Mouse (Mus musculus): ENCODE measurements around the gene Dhx9. TPM values are rescaled to one million over a fixed set of nuclear protein-coding genes. Genes with fewer than 3 reads are reported as not detected.

Gene Dhx9
- polyA plus RNA-seq, 1 experiment from 2014 or later, result 30.9 TPM

DNA sequence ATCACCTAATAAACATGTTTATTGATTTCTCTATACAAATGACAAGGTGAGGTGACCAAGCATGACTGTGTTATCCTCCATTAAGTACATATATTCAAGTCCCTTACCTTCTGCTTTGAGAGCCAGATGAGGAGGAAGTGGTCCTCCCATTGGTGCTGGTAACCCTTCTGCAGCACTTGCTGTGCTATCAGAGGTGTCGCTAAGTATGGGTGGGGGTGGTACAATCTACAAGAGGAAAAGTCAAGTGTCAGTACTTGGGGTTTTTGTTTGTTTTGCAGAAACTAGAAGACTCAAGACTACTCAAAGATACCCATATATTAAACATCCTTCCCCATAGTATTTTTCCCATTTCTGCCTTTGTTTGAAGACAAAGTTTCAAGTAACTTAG is 6.4 kb downstream of the Dhx9 start:
- H3K27ac ChIP-seq, result no peak overlapping the region
- H3K4me3 ChIP-seq (replicated peaks), result no peak overlapping the region
- H3K27me3 ChIP-seq (replicated peaks), result no peaks in the 10 kb centered on the region
- no peak overlapping the region for H3K9ac ChIP-seq
- H3K9me3 ChIP-seq, result no peaks in the 10 kb centered on the region
- H3K4me1 ChIP-seq, result peaks cover under 1% of the 10 kb centered on the region; the same call in 1 of the 2 replicates
- no peak for ATAC-seq (ENCODE audit: insufficient read depth, low FRiP score, low read depth)
- peaks cover 39% of the 10 kb centered on the region for H3K36me3 ChIP-seq
- WGBS, result 80% methylated on average over 1 of the region's 1 CpGs
- H3K4me2 ChIP-seq, result no peak overlapping the region

- no peak for ATAC-seq (ENCODE audit: insufficient read depth, low FRiP score, low read depth)
- H3K9ac ChIP-seq, result no peak overlapping the region
- H3K4me3 ChIP-seq (replicated peaks), result no peak overlapping the region
- H3K4me2 ChIP-seq, result no peak overlapping the region
- peaks cover 39% of the 10 kb centered on the region for H3K36me3 ChIP-seq
- no peak overlapping the region for H3K27ac ChIP-seq
- no peaks in the 10 kb centered on the region for H3K4me1 ChIP-seq
- no peaks in the 10 kb centered on the region for H3K9me3 ChIP-seq
- no peaks in the 10 kb centered on the region for H3K27me3 ChIP-seq (replicated peaks)
- WGBS, result 49% methylated on average over 1 of the region's 1 CpGs
These were observed 7.0 kb downstream of the Dhx9 start for GRCm38 (mm10) chr1:153480386-153481024.

DNA sequence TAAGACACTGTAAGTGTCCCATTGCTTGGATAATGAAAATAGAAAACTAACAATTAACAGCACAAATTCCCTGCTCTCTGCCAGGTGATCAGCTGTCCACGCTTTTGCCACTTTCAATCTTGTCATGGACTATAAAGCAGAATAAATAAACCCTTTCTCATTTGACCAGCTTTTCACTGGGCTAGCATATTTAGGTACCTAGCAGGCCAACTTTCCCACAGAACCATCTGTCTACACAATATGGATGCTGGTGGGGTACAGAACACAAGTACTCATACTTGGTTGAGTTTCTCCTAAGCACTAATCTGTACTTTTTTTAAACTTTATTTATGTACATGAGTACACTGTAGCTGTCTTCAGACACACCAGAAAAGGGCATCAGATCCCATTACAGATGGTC is 8.2 kb downstream of the Dhx9 start:
- H3K4me2 ChIP-seq, result no peak overlapping the region
- 87% methylated on average over 1 of the region's 1 CpGs for WGBS
- no peak overlapping the region for H3K27ac ChIP-seq
- H3K9me3 ChIP-seq, result no peaks in the 10 kb centered on the region
- no peaks in the 10 kb centered on the region for H3K4me1 ChIP-seq
- H3K9ac ChIP-seq, result no peak overlapping the region
- peaks cover 43% of the 10 kb centered on the region for H3K36me3 ChIP-seq
- no peak overlapping the region for H3K4me3 ChIP-seq (replicated peaks)
- ATAC-seq (ENCODE audit: insufficient read depth, low FRiP score, low read depth), result no peak
- no peaks in the 10 kb centered on the region for H3K27me3 ChIP-seq (replicated peaks)

DNA sequence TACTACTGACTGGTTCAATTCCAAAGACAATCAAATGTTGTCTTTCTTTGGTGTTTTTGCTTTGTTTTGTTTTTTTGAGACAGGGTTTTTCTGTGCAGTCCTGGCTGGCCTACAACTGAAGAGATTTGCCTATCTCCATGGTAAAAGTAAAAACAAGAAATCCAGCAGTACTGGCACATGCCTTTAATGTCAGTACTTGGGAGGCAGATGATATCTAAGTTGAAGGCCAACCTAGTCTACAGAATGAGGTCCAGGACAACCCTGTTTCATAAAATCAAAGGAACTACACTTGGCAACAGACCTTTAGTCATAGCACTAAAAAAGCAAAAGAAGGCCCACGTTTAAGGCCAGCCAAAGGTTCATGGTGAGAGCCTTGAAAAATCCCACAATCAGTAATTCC is 25.7 kb downstream of the Dhx9 start:
- Histone ChIP-seq H3K4me3 (replicated peaks) (no peak overlapping the region), H3K4me1 (no peaks in the 10 kb centered on the region), H3K36me3 (peaks cover 48% of the 10 kb centered on the region), H3K27me3 (replicated peaks) (no peaks in the 10 kb centered on the region), H3K9me3 (no peaks in the 10 kb centered on the region), H3K27ac (no peak overlapping the region), H3K9ac (no peak overlapping the region), H3K4me2 (no peak overlapping the region)
- WGBS, result 86% methylated on average over 1 of the region's 1 CpGs
- no peak for ATAC-seq (ENCODE audit: insufficient read depth, low FRiP score, low read depth)

DNA sequence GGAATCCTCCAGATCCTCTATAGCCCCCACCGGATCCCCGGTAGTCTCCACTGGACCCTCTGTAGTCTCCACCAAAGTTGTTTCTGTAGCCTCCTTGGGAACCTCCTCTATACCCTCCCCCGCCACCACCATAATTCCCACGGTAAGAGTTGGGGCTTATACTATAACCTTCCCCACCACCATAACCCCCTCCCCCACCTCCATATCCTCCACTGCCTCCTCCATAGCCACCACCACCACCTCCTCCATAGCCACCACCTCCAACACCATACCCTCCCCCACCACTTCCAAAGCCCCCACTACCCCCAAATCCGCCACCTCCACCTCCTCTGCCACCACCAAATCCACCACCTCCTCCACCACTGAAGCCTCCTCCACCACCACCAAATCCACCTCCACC is 31.3 kb downstream of the Dhx9 start:
- Histone ChIP-seq H3K9ac (no peak overlapping the region), H3K4me3 (replicated peaks) (no peak overlapping the region), H3K4me2 (no peak overlapping the region), H3K36me3 (peaks cover 42% of the 10 kb centered on the region), H3K4me1 (no peaks in the 10 kb centered on the region), H3K27me3 (replicated peaks) (no peaks in the 10 kb centered on the region), H3K9me3 (no peaks in the 10 kb centered on the region), H3K27ac (no peak overlapping the region)
- WGBS, result 92% methylated on average over 5 of the region's 5 CpGs
- no peak for ATAC-seq (ENCODE audit: insufficient read depth, low FRiP score, low read depth)

- Histone ChIP-seq H3K27me3 (replicated peaks) (no peaks in the 10 kb centered on the region), H3K36me3 (peaks cover 20% of the 10 kb centered on the region), H3K9ac (no peak overlapping the region), H3K27ac (no peak overlapping the region), H3K4me2 (no peak overlapping the region), H3K4me1 (no peaks in the 10 kb centered on the region), H3K4me3 (replicated peaks) (no peak overlapping the region), H3K9me3 (no peaks in the 10 kb centered on the region)
- 81% methylated on average over 3 of the region's 3 CpGs for WGBS
- no peak for ATAC-seq (ENCODE audit: insufficient read depth, low FRiP score, low read depth)
These were observed 34.3 kb downstream of the Dhx9 start for GRCm38 (mm10) chr1:153453146-153453642.

GRCm38 (mm10) chr1:153451237-153452154 is 36.0 kb downstream of the Dhx9 start:
- Histone ChIP-seq H3K27me3 (replicated peaks) (no peaks in the 10 kb centered on the region), H3K36me3 (peaks cover 10% of the 10 kb centered on the region), H3K4me2 (no peak overlapping the region), H3K4me3 (replicated peaks) (no peak overlapping the region), H3K9me3 (no peaks in the 10 kb centered on the region), H3K9ac (no peak overlapping the region), H3K27ac (no peak overlapping the region), H3K4me1 (no peaks in the 10 kb centered on the region)
- WGBS, result 70% methylated on average over 10 of the region's 10 CpGs
- no peak for ATAC-seq (ENCODE audit: insufficient read depth, low FRiP score, low read depth)

DNA sequence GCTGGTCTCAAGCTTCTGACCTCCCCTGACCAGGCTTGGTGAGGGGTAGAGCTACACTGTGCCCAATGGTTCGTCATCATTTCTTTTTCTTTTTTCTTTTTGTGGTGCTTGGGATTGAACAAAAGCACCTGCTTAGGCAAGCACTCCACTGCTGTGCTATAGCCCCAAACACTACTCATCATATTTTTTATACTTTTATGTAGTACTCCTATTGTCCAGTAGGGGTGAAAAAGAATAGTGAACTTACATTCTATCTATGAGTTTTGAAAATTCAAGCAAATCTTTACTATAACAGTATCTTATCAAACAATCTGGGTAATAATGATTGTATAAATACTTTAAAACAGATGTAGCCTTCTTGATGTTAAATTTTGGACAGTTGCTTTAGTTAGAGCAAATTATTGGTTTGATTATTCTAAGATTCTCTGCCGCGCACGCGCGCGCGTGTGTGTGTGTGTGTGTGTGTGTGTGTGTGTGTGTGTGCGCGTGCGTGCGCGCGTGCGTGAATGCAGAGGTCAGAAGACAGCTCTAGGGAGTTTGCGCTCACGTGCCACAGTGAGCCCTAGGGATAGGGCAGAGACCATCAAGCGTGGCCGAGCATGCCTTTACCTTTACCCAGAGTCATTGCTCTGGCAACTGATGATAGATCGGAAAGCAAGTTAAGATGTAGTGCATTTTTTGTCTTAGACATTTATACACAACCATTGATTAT is 41.2 kb downstream of the Dhx9 start:
- H3K4me3 ChIP-seq (replicated peaks), result no peak overlapping the region
- H3K4me1 ChIP-seq, result no peaks in the 10 kb centered on the region
- 96% methylated on average over 20 of the region's 20 CpGs for WGBS
- no peak overlapping the region for H3K27ac ChIP-seq
- H3K36me3 ChIP-seq, result no peaks in the 10 kb centered on the region; the same call in 1 of the 2 replicates
- no peak for ATAC-seq (ENCODE audit: insufficient read depth, low FRiP score, low read depth)
- no peaks in the 10 kb centered on the region for H3K27me3 ChIP-seq (replicated peaks)
- no peak overlapping the region for H3K9ac ChIP-seq
- H3K4me2 ChIP-seq, result no peak overlapping the region
- H3K9me3 ChIP-seq, result no peaks in the 10 kb centered on the region

- no peaks in the 10 kb centered on the region for H3K4me1 ChIP-seq
- H3K4me3 ChIP-seq (replicated peaks), result no peak overlapping the region
- H3K4me2 ChIP-seq, result no peak overlapping the region
- H3K27me3 ChIP-seq (replicated peaks), result no peaks in the 10 kb centered on the region
- no peaks in the 10 kb centered on the region; the same call in 1 of the 2 replicates for H3K36me3 ChIP-seq
- no peak overlapping the region for H3K9ac ChIP-seq
- 78% methylated on average over 4 of the region's 4 CpGs for WGBS
- ATAC-seq (ENCODE audit: insufficient read depth, low FRiP score, low read depth), result no peak
- no peak overlapping the region for H3K27ac ChIP-seq
- no peaks in the 10 kb centered on the region for H3K9me3 ChIP-seq
These were observed 43.8 kb downstream of the Dhx9 start for GRCm38 (mm10) chr1:153443632-153444031.

DNA sequence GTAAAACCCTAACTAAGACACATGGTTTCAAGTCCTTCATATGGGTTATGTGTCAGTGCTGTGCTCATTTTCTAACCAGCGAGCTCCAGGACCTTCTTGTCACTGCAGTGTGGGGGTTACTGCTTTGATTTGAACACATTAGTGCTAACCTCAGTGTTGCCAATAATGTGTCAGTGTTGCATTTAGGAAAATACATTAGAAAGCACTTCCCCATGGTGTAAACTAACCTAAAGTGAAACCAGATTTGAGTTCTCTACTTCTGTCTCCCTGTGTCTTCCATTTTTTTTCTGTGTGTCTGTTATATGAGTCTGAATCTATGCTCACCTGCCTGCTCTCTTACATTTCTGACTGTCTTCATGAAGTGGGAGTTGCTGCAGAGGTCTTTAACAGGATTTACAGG is 44.4 kb downstream of the Dhx9 start:
- H3K4me3 ChIP-seq (replicated peaks), result no peak overlapping the region
- no peak overlapping the region for H3K4me2 ChIP-seq
- no peaks in the 10 kb centered on the region for H3K27me3 ChIP-seq (replicated peaks)
- no peaks in the 10 kb centered on the region for H3K4me1 ChIP-seq
- no peak for ATAC-seq (ENCODE audit: insufficient read depth, low FRiP score, low read depth)
- no peak overlapping the region for H3K27ac ChIP-seq
- no peaks in the 10 kb centered on the region for H3K9me3 ChIP-seq
- H3K36me3 ChIP-seq, result no peaks in the 10 kb centered on the region; the same call in 1 of the 2 replicates
- 72% methylated on average over 1 of the region's 1 CpGs for WGBS
- no peak overlapping the region for H3K9ac ChIP-seq

DNA sequence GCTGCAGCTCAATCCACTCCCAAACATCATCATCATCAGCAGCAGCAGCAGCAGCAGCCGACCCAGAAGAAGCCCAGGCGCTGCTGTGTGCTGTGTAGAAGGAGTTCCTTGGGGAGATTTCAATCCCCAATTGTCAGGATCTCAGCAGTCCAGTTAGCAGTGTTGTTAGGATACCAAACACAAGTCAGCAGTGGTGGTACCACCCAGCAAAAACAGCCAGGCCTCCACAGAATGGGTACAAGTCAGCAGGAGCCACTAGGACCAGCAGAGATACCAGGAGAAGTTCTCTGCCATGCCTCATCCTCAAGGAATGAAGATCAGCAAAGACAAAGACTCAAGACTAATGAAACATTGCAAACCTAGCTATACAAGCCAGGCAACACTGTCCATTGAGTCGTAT is 45.8 kb downstream of the Dhx9 start:
- WGBS, result 82% methylated on average over 3 of the region's 3 CpGs
- Histone ChIP-seq H3K27me3 (replicated peaks) (no peaks in the 10 kb centered on the region), H3K9ac (no peak overlapping the region), H3K36me3 (no peaks in the 10 kb centered on the region; the same call in 1 of the 2 replicates), H3K4me3 (replicated peaks) (no peak overlapping the region), H3K9me3 (no peaks in the 10 kb centered on the region), H3K4me1 (no peaks in the 10 kb centered on the region), H3K27ac (no peak overlapping the region), H3K4me2 (no peak overlapping the region)
- ATAC-seq (ENCODE audit: insufficient read depth, low FRiP score, low read depth), result no peak

DNA sequence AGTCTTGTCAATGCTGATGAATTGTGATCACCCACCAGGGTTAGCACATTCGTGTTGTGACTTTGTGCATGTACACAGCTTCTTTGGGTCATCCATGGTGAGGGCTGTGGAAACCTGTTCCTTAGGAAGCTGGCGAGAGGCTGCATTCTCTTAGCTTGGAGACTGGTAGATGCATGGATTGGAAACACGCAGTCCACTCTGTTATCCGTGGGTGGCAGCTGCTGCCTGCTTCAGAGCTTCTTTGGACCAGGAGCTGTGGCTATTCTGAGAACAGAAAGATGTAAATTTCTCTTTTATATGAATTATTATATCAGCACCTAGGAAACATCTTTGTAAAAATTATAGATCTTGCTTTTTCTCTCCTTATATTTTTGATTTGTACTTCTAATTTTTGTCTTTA is 46.7 kb downstream of the Dhx9 start:
- H3K27ac ChIP-seq, result no peak overlapping the region
- WGBS, result 83% methylated on average over 4 of the region's 4 CpGs

More for the DNA sequence above, 46.7 kb downstream of the Dhx9 start:
- Histone ChIP-seq H3K4me2 (no peak overlapping the region), H3K4me3 (replicated peaks) (no peak overlapping the region), H3K9me3 (no peaks in the 10 kb centered on the region), H3K36me3 (no peaks in the 10 kb centered on the region), H3K9ac (no peak overlapping the region), H3K4me1 (no peaks in the 10 kb centered on the region), H3K27me3 (replicated peaks) (no peaks in the 10 kb centered on the region)
- no peak for ATAC-seq (ENCODE audit: insufficient read depth, low FRiP score, low read depth)

Measured in stomach, embryonic 15.5 days (tissue).